Mouse (Mus musculus) erythroblast, embryonic 14.5 days (primary cell): ENCODE data around the gene Foxp1. TPM values are rescaled to one million over a fixed set of nuclear protein-coding genes. Genes with fewer than 3 reads are reported as not detected.

Source experiments
- H3K27me3 ChIP-seq: 2 replicates; pipeline ENCODE4 v1.6.1; 2012; ENCODE audit warnings: inconsistent platforms; ENCODE audit not compliant: control insufficient read depth
- H3K36me3 ChIP-seq: 2 replicates; pipeline ENCODE4 v1.6.1; 2012; ENCODE audit warnings: mild to moderate bottlenecking, inconsistent platforms; ENCODE audit not compliant: control insufficient read depth
- H3K4me1 ChIP-seq: 2 replicates; pipeline ENCODE4 v1.6.1; 2012; ENCODE audit warnings: inconsistent platforms; ENCODE audit not compliant: control insufficient read depth
- H3K4me3 ChIP-seq: replicated peaks from 2 replicates; pipeline ENCODE3; 2012; ENCODE audit warnings: moderate library complexity, mild to moderate bottlenecking, inconsistent platforms
- H3K9me3 ChIP-seq: 2 replicates; pipeline ENCODE4 v1.6.1; 2012; ENCODE audit warnings: low read length, inconsistent platforms, mixed read lengths; ENCODE audit not compliant: control insufficient read depth
- GATA1 ChIP-seq: IDR thresholded peaks from 2 replicates; pipeline ENCODE4 v1.6.1; 2012; ENCODE audit warnings: low read length, inconsistent platforms, mixed read lengths
- TAL1 ChIP-seq: IDR thresholded peaks from 3 replicates; pipeline ENCODE4 v1.6.1; 2012; ENCODE audit warnings: low read length, inconsistent platforms, mixed read lengths
- polyA plus RNA-seq: library from polyadenylated mRNA; stranded (reverse); fragments of >175 nt; gene quantifications from 2 replicates; pipeline ENCODE4 v1.2.3, GENCODE M21; 2012

The Foxp1 gene
- polyA plus RNA-seq, 1 experiment, result 1.7 TPM

- no peaks in the 10 kb centered on the region for H3K4me1 ChIP-seq
- H3K4me3 ChIP-seq, result no peak overlapping the region
- H3K9me3 ChIP-seq, result no peaks in the 10 kb centered on the region
- no peaks in the 10 kb centered on the region for H3K27me3 ChIP-seq
- TF ChIP-seq GATA1, result no peak
- no peak for TF ChIP-seq TAL1
- no peaks in the 10 kb centered on the region; the same call in 1 of the 2 replicates for H3K36me3 ChIP-seq
Measured at GRCm38 (mm10) chr6:99310171-99310500, 212.4 kb downstream of the Foxp1 start.

GRCm38 (mm10) chr6:99309466-99310170 lies 212.9 kb downstream of the Foxp1 start:
- TF ChIP-seq GATA1 (no peak), TAL1 (no peak)
- Histone ChIP-seq H3K27me3 (no peaks in the 10 kb centered on the region), H3K9me3 (no peaks in the 10 kb centered on the region), H3K4me3 (no peak overlapping the region), H3K36me3 (no peaks in the 10 kb centered on the region; the same call in 1 of the 2 replicates), H3K4me1 (no peaks in the 10 kb centered on the region)

GRCm38 (mm10) chr6:99305751-99306150 lies 216.8 kb downstream of the Foxp1 start:
- H3K9me3 ChIP-seq, result no peaks in the 10 kb centered on the region
- no peak for TF ChIP-seq TAL1
- no peak for TF ChIP-seq GATA1
- no peak overlapping the region for H3K4me3 ChIP-seq
- H3K36me3 ChIP-seq, result no peaks in the 10 kb centered on the region; the same call in 1 of the 2 replicates
- no peaks in the 10 kb centered on the region for H3K27me3 ChIP-seq
- no peaks in the 10 kb centered on the region for H3K4me1 ChIP-seq

GRCm38 (mm10) chr6:99305236-99305635 lies 217.3 kb downstream of the Foxp1 start:
- no peaks in the 10 kb centered on the region for H3K9me3 ChIP-seq
- no peaks in the 10 kb centered on the region for H3K4me1 ChIP-seq
- H3K36me3 ChIP-seq, result no peaks in the 10 kb centered on the region; the same call in 1 of the 2 replicates
- no peak overlapping the region for H3K4me3 ChIP-seq
- no peaks in the 10 kb centered on the region for H3K27me3 ChIP-seq
- no peak for TF ChIP-seq GATA1
- no peak for TF ChIP-seq TAL1

- H3K9me3 ChIP-seq, result no peaks in the 10 kb centered on the region
- TF ChIP-seq GATA1 (no peak), TAL1 (no peak)
- H3K4me3 ChIP-seq, result no peak overlapping the region
- H3K27me3 ChIP-seq, result no peaks in the 10 kb centered on the region
- no peaks in the 10 kb centered on the region; the same call in 1 of the 2 replicates for H3K36me3 ChIP-seq
- no peaks in the 10 kb centered on the region for H3K4me1 ChIP-seq
Measured at GRCm38 (mm10) chr6:99302662-99303435, 219.7 kb downstream of the Foxp1 start.

- Histone ChIP-seq H3K4me1 (no peaks in the 10 kb centered on the region), H3K4me3 (no peak overlapping the region), H3K36me3 (no peaks in the 10 kb centered on the region), H3K9me3 (no peaks in the 10 kb centered on the region), H3K27me3 (no peaks in the 10 kb centered on the region)
- TF ChIP-seq TAL1 (no peak), GATA1 (no peak)
Measured at GRCm38 (mm10) chr6:99301923-99302322, 220.6 kb downstream of the Foxp1 start.

- no peaks in the 10 kb centered on the region for H3K36me3 ChIP-seq
- no peaks in the 10 kb centered on the region for H3K9me3 ChIP-seq
- no peak overlapping the region for H3K4me3 ChIP-seq
- TF ChIP-seq TAL1, result no peak
- no peak for TF ChIP-seq GATA1
- H3K27me3 ChIP-seq, result no peaks in the 10 kb centered on the region
- H3K4me1 ChIP-seq, result no peaks in the 10 kb centered on the region
Measured at GRCm38 (mm10) chr6:99300235-99300634, 222.3 kb downstream of the Foxp1 start.

GRCm38 (mm10) chr6:99299196-99299595 lies 223.3 kb downstream of the Foxp1 start:
- Histone ChIP-seq H3K4me3 (no peak overlapping the region), H3K36me3 (no peaks in the 10 kb centered on the region), H3K27me3 (no peaks in the 10 kb centered on the region), H3K4me1 (no peaks in the 10 kb centered on the region), H3K9me3 (no peaks in the 10 kb centered on the region)
- no peak for TF ChIP-seq TAL1
- TF ChIP-seq GATA1, result no peak

GRCm38 (mm10) chr6:99297535-99297934 lies 225.0 kb downstream of the Foxp1 start:
- no peaks in the 10 kb centered on the region for H3K27me3 ChIP-seq
- H3K4me3 ChIP-seq, result no peak overlapping the region
- no peaks in the 10 kb centered on the region for H3K9me3 ChIP-seq
- TF ChIP-seq TAL1 (no peak), GATA1 (no peak)
- no peaks in the 10 kb centered on the region for H3K4me1 ChIP-seq
- no peaks in the 10 kb centered on the region for H3K36me3 ChIP-seq
